Mouse (Mus musculus) frontal cortex, postnatal 10 days (tissue): ENCODE results near the gene Eif3f.

ENCODE experiments used
- DNase-seq, 2 experiments: peaks; one replicate each; pipeline ENCODE4 v3.0.0; 2022; ENCODE audit warnings: low spot score in 2 of 2, mixed read lengths in 1 of 2

The Eif3f gene

GRCm38 (mm10) chr7:108966742-108967362 is 32.6 kb downstream of the Eif3f start:
- peak in 1 of 2 experiments; percentile 48 for DNase-seq

GRCm38 (mm10) chr7:108968201-108968600 is 34.0 kb downstream of the Eif3f start:
- no peak for DNase-seq

- DNase-seq, result no peak
These were observed 38.1 kb downstream of the Eif3f start for GRCm38 (mm10) chr7:108972273-108972672.

DNA sequence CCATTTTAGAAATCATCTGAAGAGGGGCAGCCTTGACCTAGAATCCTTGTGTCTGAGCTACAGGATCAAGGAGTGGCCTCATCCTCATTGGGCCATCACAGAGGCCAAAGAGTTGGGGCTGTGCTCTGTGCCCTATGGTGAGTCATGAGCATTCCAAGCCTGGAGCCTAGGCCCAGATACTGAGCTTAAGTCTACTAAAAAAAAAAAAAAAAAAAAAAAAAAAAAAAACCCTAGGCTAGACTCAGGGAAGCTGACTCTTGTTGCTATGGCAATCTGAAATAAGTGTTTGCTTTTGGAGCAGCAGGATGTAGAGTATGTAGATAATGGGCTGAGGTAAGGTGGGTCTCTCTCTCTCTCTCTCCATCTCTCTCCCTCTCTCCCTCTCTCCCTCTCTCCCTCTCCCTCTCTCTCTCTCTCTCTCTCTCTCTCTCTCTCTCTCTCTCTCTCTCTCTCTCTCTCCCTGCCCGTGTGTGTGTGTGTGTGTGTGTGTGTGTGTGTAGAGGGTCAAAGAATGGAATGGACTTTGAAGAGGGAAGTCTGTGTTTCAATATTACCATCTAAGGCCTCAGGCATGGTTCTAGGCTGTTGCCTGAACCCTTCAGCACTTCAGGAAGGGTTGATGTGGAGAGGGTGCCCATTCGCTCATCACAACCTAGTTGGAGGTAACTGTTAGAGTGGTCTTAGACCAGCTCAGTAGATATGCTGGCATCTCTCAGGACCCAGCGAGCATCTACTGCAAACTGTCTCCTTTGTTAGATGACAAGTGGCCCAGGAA is 51.9 kb downstream of the Eif3f start:
- DNase-seq, result no peak

DNA sequence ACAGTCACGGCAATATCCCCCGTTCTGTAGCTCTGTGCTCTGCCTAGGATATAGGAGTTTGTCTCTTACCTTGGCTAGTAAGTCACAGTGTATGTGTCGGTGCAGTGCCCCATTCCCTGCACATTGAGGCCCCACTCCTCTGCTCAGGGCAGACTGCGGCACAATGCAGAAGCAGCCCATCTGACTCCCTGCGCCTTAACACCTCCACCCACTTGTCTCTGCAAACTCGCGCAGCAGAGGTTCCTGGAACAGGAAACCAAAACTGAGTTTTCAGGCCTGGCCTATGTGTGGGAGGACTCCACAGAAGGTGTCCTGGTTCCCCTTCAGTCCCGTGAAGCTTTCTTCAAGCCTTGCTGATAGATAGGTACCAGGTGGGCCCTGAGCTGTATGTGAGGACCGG is 57.0 kb downstream of the Eif3f start:
- DNase-seq, result no peak
